Mouse (Mus musculus) stomach, embryonic 14.5 days (tissue): ENCODE data around the gene Ror2. TPM values are rescaled to one million over a fixed set of nuclear protein-coding genes. Genes with fewer than 3 reads are reported as not detected.
A peak's percentile ranks its signal among the peaks of the same experiment; 100 is the strongest.

ENCODE experiments used
- ATAC-seq: fragments of 200-750 bp; cut with Nextera tagmentation; 2 replicates; pipeline ENCODE4 v1.8.0; 2017; ENCODE audit warnings: low read depth, moderate TSS enrichment; ENCODE audit not compliant: insufficient number of reproducible peaks, insufficient read depth, low FRiP score
- H3K27ac ChIP-seq: fragments of 300-500 bp; sonication (generic); 2 replicates; pipeline ENCODE4 v1.5.1; 2014; ENCODE audit warnings: mild to moderate bottlenecking, low read length, moderate library complexity, mixed read lengths
- H3K27me3 ChIP-seq: fragments of 300-500 bp; sonication (generic); 2 replicates; pipeline ENCODE4 v1.6.1; 2014; ENCODE audit warnings: low read length, control low read depth, mixed read lengths; ENCODE audit not compliant: control insufficient read depth, insufficient read depth
- H3K36me3 ChIP-seq: fragments of 300-500 bp; sonication (generic); 2 replicates; pipeline ENCODE4 v1.6.1; 2014; ENCODE audit warnings: mild to moderate bottlenecking, control low read depth, low read length, moderate library complexity, mixed read lengths; ENCODE audit not compliant: control insufficient read depth, insufficient read depth
- H3K4me1 ChIP-seq: fragments of 300-500 bp; sonication (generic); 2 replicates; pipeline ENCODE4 v1.6.1; 2014; ENCODE audit warnings: low read length, control low read depth, mixed read lengths; ENCODE audit not compliant: control insufficient read depth, insufficient read depth
- H3K4me2 ChIP-seq: fragments of 300-500 bp; sonication (generic); replicated peaks from 2 replicates; pipeline ENCODE4 v1.6.1; 2014; ENCODE audit warnings: low read depth, low read length, control low read depth
- H3K4me3 ChIP-seq: fragments of 300-500 bp; sonication (generic); 2 replicates; pipeline ENCODE4 v1.5.1; 2014; ENCODE audit warnings: low read depth, low read length, control low read depth
- H3K9ac ChIP-seq: fragments of 300-500 bp; sonication (generic); replicated peaks from 2 replicates; pipeline ENCODE4 v1.6.1; 2014; ENCODE audit warnings: low read depth, mild to moderate bottlenecking, control low read depth, low read length, moderate library complexity, mixed read lengths
- H3K9me3 ChIP-seq: fragments of 300-500 bp; sonication (generic); 2 replicates; pipeline ENCODE4 v1.6.1; 2016; ENCODE audit warnings: low read depth, low read length, control low read depth; ENCODE audit not compliant: control insufficient read depth
- WGBS: fragments of 180-500 bp; shearing (Covaris S2); extraction: QIAGEN DNeasy Blood & Tissue Kit; methylation state at CpG from one replicate; pipeline ENCODE4 v1.1.7; 2014; 5-methylcytosine and 5-hydroxymethylcytosine counted together
- polyA plus RNA-seq: library from polyadenylated mRNA; unstranded; fragments of >200 nt; fragmentation: Nextera tagmentation; extraction: Ambion mirVana; gene quantifications from 2 replicates; pipeline ENCODE4 v1.2.1, GENCODE M21; 2014

Ror2 gene
- polyA plus RNA-seq, 1 experiment from 2014 or later, result 13.9 TPM

DNA sequence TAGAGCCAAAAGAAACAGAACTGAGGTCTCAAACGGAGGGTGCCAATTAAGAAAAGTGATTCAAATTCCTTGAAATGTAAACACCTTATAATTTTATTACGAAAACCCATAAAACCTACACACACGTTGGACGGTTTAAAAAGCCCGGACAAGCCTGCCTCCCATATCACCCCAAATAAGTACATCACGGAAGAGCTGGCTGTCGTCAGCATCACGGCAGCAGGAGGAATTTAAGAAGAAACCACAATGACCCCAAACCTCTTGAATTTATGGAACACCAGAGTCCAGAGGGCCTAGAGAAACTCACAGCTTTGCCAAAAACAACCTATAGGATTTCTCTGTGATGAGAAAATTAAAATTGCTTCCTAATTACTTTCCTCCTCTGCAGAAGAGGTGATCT, 27.0 kb downstream of the Ror2 start:
- H3K9ac ChIP-seq, result no peak overlapping the region
- no peak overlapping the region for H3K4me3 ChIP-seq
- no peak overlapping the region for H3K4me2 ChIP-seq
- WGBS, result 36% methylated on average over 8 of the region's 8 CpGs
- H3K27ac ChIP-seq, result peak overlapping the region; percentile 4; the same call in 1 of the 2 replicates
- peaks cover 68% of the 10 kb centered on the region for H3K4me1 ChIP-seq
- no peaks in the 10 kb centered on the region for H3K36me3 ChIP-seq
- no peaks in the 10 kb centered on the region for H3K27me3 ChIP-seq
- no peaks in the 10 kb centered on the region for H3K9me3 ChIP-seq
- ATAC-seq, result no peak

DNA sequence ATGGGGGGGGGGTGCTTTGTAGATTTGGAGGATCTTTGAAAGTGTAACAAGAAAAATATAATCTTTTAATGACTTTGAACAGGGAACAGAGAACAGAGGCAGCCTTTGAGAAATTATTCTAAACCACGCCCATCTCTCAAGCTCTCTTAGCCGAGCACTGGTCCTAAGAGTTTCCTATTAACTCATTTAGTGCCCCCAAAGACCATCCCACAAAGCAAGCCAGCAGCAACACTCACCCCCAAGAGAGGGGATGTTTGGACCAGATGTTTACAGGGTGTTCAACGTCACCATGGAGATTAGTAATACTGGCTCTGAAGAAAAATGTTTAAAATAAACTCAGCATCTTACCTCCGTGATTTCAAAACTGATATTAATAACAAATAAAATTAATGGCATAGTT, 27.4 kb downstream of the Ror2 start:
- Histone ChIP-seq H3K9me3 (no peaks in the 10 kb centered on the region), H3K9ac (no peak overlapping the region), H3K36me3 (no peaks in the 10 kb centered on the region), H3K27me3 (no peaks in the 10 kb centered on the region), H3K4me2 (no peak overlapping the region), H3K4me3 (no peak overlapping the region), H3K4me1 (peaks cover 64% of the 10 kb centered on the region), H3K27ac (peak overlapping the region; percentile 4; the same call in 1 of the 2 replicates)
- ATAC-seq, result no peak
- WGBS, result 21% methylated on average over 4 of the region's 4 CpGs

DNA sequence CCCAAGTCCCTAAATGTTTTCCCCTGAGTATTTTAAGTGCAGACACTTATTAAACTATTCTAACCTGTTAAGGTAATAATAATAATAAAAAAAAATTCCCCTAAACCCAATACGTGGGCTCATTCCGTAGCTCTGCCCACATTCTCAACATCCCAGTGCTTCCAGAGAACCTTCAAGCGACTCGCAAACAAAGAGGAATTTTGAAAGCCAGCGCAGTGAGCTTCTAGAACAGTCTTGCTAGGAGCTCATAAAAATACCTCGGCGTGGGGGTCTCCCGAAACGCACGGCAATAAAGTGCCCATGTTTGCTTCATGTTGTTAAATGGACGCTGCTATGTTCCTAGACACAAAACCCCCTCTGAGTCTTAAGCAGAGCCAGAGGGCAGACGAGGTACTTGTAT, 32.7 kb downstream of the Ror2 start:
- Histone ChIP-seq H3K9ac (no peak overlapping the region), H3K27me3 (no peaks in the 10 kb centered on the region), H3K4me3 (no peak overlapping the region), H3K9me3 (no peaks in the 10 kb centered on the region), H3K4me2 (no peak overlapping the region), H3K36me3 (no peaks in the 10 kb centered on the region), H3K4me1 (peaks cover 39% of the 10 kb centered on the region), H3K27ac (no peak overlapping the region)
- WGBS, result 87% methylated on average over 12 of the region's 12 CpGs
- ATAC-seq, result no peak

DNA sequence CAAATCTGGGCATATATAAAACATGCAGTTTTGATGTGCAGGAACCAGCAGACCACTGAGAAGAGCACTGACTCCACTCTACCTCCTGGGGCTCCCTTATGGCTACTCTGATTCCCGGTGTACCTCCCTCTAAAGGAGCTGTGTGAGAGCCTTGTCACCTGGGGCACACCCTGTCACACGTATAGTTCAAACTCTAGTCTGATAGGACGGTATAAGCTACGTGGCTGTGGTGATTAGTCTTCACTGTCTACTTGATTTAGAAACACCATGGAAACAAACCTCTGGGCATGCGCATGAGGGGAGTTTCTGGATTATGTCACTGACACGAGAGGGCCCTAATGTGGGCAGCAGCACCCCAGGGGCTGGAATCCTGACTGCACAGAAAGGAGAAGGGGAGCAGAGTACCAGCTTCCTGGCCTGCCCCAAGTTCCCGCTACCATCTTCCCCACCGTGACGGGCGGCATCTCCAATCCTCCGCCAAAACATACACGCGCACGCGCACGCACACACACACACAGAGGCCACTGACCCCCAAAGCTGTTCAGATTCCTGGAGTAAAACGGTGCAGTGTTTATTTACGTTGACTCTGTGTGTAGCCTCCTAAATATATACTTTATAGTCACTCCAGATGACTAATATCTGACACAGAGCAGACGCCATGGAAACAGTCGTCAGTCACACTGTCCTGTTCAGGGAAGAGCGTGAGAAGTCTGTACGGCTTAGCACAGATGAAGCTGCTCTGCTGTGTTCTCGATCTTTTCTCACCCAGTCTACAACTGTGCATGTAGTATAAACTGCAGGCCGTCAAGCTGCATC, 37.1 kb downstream of the Ror2 start:
- 25% methylated on average over 24 of the region's 24 CpGs for WGBS
- Histone ChIP-seq H3K27ac (peak overlapping the region; percentile 84), H3K9me3 (no peaks in the 10 kb centered on the region), H3K36me3 (no peaks in the 10 kb centered on the region), H3K27me3 (no peaks in the 10 kb centered on the region), H3K4me1 (peaks cover 41% of the 10 kb centered on the region), H3K9ac (no peak overlapping the region), H3K4me2 (peak overlapping the region; percentile 36), H3K4me3 (peak overlapping the region; percentile 4; the same call in 1 of the 2 replicates)
- ATAC-seq, result peak; percentile 70; the same call in 1 of the 2 replicates

DNA sequence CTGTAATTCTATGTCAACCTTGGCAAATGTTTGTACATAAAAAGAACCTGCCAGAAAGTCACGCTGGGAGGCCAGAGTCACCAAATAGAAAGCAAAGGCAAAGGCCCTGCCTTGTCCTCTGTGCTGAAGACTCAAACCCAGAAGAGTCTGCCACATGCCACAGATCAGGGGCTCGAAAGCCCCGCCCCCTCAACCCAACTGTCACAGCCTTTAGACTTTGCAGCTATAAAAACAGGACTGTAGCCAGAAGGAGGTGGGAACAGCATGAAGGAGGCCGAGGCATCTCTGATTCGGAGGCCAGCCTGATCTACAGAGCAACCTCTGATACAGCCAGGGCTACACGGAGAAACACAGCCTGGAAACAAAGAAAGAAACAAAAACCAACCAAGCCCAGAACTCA, 37.8 kb downstream of the Ror2 start:
- Histone ChIP-seq H3K4me1 (peaks cover 41% of the 10 kb centered on the region), H3K27ac (peak overlapping the region; percentile 84), H3K27me3 (no peaks in the 10 kb centered on the region), H3K4me2 (0 out of 2 replicates have a peak overlapping the region, but pooled peaks have one; percentile 36), H3K9ac (no peak overlapping the region), H3K4me3 (no peak overlapping the region), H3K36me3 (no peaks in the 10 kb centered on the region), H3K9me3 (no peaks in the 10 kb centered on the region)
- 40% methylated on average over 6 of the region's 6 CpGs for WGBS
- no peak for ATAC-seq

DNA sequence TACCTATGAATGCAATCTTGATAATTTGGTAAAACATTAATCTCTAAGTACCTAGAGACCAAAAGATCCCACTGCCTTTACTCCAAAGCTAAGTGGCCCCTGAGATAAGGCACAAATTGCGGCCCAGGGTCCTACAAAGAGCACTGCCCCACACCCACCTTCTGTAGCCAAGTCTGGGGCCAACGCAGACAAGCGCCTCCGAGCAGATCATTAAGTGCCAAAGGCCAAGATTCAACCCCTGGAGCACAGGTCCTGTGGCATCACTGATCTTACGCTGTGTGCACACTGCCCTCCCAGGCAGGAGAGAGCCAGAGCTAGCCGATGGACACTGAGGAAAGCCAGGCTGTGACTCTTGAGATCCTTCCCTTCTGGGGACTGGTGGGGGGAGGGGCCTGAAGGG, 38.7 kb downstream of the Ror2 start:
- H3K4me1 ChIP-seq, result peaks cover 41% of the 10 kb centered on the region
- no peak overlapping the region; the same call in 1 of the 2 replicates for H3K27ac ChIP-seq
- H3K36me3 ChIP-seq, result no peaks in the 10 kb centered on the region
- 51% methylated on average over 6 of the region's 6 CpGs for WGBS
- H3K9ac ChIP-seq, result no peak overlapping the region
- peak; percentile 43 for ATAC-seq
- H3K9me3 ChIP-seq, result peaks cover 4% of the 10 kb centered on the region; the same call in 1 of the 2 replicates
- no peak overlapping the region for H3K4me3 ChIP-seq
- H3K4me2 ChIP-seq, result no peak overlapping the region
- no peaks in the 10 kb centered on the region for H3K27me3 ChIP-seq

DNA sequence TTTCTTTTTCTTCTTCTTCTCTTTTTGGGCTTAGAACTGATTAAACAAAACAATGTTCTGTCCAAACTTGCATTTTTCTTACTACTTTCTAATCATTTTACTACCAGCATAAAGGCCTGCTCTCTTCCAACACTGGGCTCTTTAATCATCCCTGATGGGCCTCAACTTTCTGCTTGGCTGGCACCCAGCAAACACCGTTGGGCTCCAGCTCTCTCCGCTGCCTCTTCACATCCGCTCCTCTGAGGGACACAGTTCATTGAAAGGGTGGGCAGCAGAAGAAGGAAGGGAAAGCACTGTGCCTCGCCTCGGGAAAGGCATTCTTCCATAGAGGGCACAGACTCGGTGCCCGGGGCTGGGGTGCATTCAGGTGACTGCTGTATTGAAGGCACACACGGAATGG, 41.8 kb downstream of the Ror2 start:
- H3K4me2 ChIP-seq, result no peak overlapping the region
- H3K27me3 ChIP-seq, result no peaks in the 10 kb centered on the region
- H3K9me3 ChIP-seq, result peaks cover 6% of the 10 kb centered on the region; the same call in 1 of the 2 replicates
- no peak for ATAC-seq
- WGBS, result 53% methylated on average over 8 of the region's 8 CpGs
- 0 out of 2 replicates have a peak overlapping the region, but pooled peaks have one; percentile 4 for H3K27ac ChIP-seq
- no peak overlapping the region for H3K4me3 ChIP-seq
- no peak overlapping the region for H3K9ac ChIP-seq
- H3K4me1 ChIP-seq, result peaks cover 33% of the 10 kb centered on the region
- H3K36me3 ChIP-seq, result no peaks in the 10 kb centered on the region

DNA sequence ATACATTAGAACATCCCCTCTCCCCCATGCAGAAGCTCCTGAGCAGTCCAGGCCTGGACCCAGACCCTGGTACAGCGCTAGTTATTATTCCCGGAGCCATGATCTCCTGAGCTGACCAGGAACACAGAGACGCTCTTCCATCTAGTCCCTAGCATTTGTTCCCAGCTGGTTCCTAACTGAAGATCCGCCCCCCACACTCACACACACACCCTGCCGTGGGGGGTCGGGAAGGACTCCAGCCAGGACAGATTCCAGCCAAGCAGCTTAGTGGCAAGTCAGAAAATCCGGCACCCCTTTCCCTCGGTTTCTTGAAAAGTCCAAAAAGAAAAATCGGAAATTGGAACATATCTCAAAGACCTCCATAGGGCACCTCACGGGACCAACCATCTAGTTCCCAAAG, 48.5 kb downstream of the Ror2 start:
- Histone ChIP-seq H3K4me2 (no peak overlapping the region), H3K9me3 (peaks cover 3% of the 10 kb centered on the region; the same call in 1 of the 2 replicates), H3K4me3 (no peak overlapping the region), H3K9ac (no peak overlapping the region; the same call in 1 of the 2 replicates), H3K4me1 (peaks cover 58% of the 10 kb centered on the region), H3K27me3 (no peaks in the 10 kb centered on the region), H3K27ac (peak overlapping the region; percentile 66; the same call in 1 of the 2 replicates), H3K36me3 (no peaks in the 10 kb centered on the region)
- 52% methylated on average over 10 of the region's 10 CpGs for WGBS
- ATAC-seq, result no peak
